Mouse (Mus musculus): ENCODE results near the gene Egln1. TPM values are rescaled to one million over a fixed set of nuclear protein-coding genes. Genes with fewer than 3 reads are reported as not detected.

Gene Egln1
- polyA plus RNA-seq, 1 experiment, result 134 TPM

- Histone ChIP-seq H3K27ac (replicated peaks; ENCODE audit: low read depth, low read length) (no peak overlapping the region), H3K4me1 (ENCODE audit: control insufficient read depth, insufficient read depth, insufficient read length, low read length) (peaks cover 2% of the 10 kb centered on the region; the same call in 1 of the 2 replicates)
Observed at GRCm38 (mm10) chr8:124959462-124960225, 10.5 kb upstream of the Egln1 start.

GRCm38 (mm10) chr8:124954572-124955082 lies 5.5 kb upstream of the Egln1 start:
- Histone ChIP-seq H3K27ac (replicated peaks; ENCODE audit: low read depth, low read length) (no peak overlapping the region), H3K4me1 (ENCODE audit: control insufficient read depth, insufficient read depth, insufficient read length, low read length) (peaks cover 9% of the 10 kb centered on the region; the same call in 1 of the 2 replicates), H3K4me3 (ENCODE audit: insufficient read depth, low read depth, low read length) (no peak overlapping the region)

More at GRCm38 (mm10) chr8:124959462-124960225, 10.5 kb upstream of the Egln1 start:
- no peak overlapping the region for H3K4me3 ChIP-seq (ENCODE audit: insufficient read depth, low read depth, low read length)

- Histone ChIP-seq H3K4me1 (ENCODE audit: control insufficient read depth, insufficient read depth, insufficient read length, low read length) (peaks cover 9% of the 10 kb centered on the region; the same call in 1 of the 2 replicates), H3K27ac (replicated peaks; ENCODE audit: low read depth, low read length) (peak overlapping the region; percentile 60), H3K4me3 (ENCODE audit: insufficient read depth, low read depth, low read length) (no peak overlapping the region)
Observed at GRCm38 (mm10) chr8:124953188-124953587, 4.1 kb upstream of the Egln1 start.

GRCm38 (mm10) chr8:124950865-124951264 lies 1.7 kb upstream of the Egln1 start:
- peak overlapping the region; percentile 92; the same call in 1 of the 2 replicates for H3K4me3 ChIP-seq (ENCODE audit: insufficient read depth, low read depth, low read length)
- H3K4me1 ChIP-seq (ENCODE audit: control insufficient read depth, insufficient read depth, insufficient read length, low read length), result peaks cover 12% of the 10 kb centered on the region
- peak overlapping the region; percentile 93 for H3K27ac ChIP-seq (replicated peaks; ENCODE audit: low read depth, low read length)

- Histone ChIP-seq H3K4me1 (ENCODE audit: control insufficient read depth, insufficient read depth, insufficient read length, low read length) (peaks cover 12% of the 10 kb centered on the region), H3K27ac (replicated peaks; ENCODE audit: low read depth, low read length) (peak overlapping the region; percentile 93), H3K4me3 (ENCODE audit: insufficient read depth, low read depth, low read length) (peak overlapping the region; percentile 92)
Observed at GRCm38 (mm10) chr8:124950069-124950456, 939 bp upstream of the Egln1 start.

- Histone ChIP-seq H3K4me1 (ENCODE audit: control insufficient read depth, insufficient read depth, insufficient read length, low read length) (peaks cover 19% of the 10 kb centered on the region), H3K27ac (replicated peaks; ENCODE audit: low read depth, low read length) (peak overlapping the region; percentile 97), H3K4me3 (ENCODE audit: insufficient read depth, low read depth, low read length) (peak overlapping the region; percentile 95)
Observed at GRCm38 (mm10) chr8:124948733-124949111, 402 bp downstream of the Egln1 start.

- H3K27ac ChIP-seq (replicated peaks; ENCODE audit: low read depth, low read length), result peak overlapping the region; percentile 97
Observed at GRCm38 (mm10) chr8:124947865-124948732, 1.0 kb downstream of the Egln1 start.

GRCm38 (mm10) chr8:124944406-124944805 lies 4.7 kb downstream of the Egln1 start:
- Histone ChIP-seq H3K4me3 (ENCODE audit: insufficient read depth, low read depth, low read length) (peak overlapping the region; percentile 1; the same call in 1 of the 2 replicates), H3K4me1 (ENCODE audit: control insufficient read depth, insufficient read depth, insufficient read length, low read length) (peaks cover 19% of the 10 kb centered on the region), H3K27ac (replicated peaks; ENCODE audit: low read depth, low read length) (peak overlapping the region; percentile 77)

More at GRCm38 (mm10) chr8:124947865-124948732, 1.0 kb downstream of the Egln1 start:
- H3K4me3 ChIP-seq (ENCODE audit: insufficient read depth, low read depth, low read length), result peak overlapping the region; percentile 95
- H3K4me1 ChIP-seq (ENCODE audit: control insufficient read depth, insufficient read depth, insufficient read length, low read length), result peaks cover 21% of the 10 kb centered on the region

- Histone ChIP-seq H3K4me1 (ENCODE audit: control insufficient read depth, insufficient read depth, insufficient read length, low read length) (peaks cover 19% of the 10 kb centered on the region), H3K27ac (replicated peaks; ENCODE audit: low read depth, low read length) (peak overlapping the region; percentile 19; the same call in 1 of the 2 replicates), H3K4me3 (ENCODE audit: insufficient read depth, low read depth, low read length) (peak overlapping the region; percentile 0; the same call in 1 of the 2 replicates)
Observed at GRCm38 (mm10) chr8:124943801-124944200, 5.3 kb downstream of the Egln1 start.

GRCm38 (mm10) chr8:124937293-124937692 lies 11.8 kb downstream of the Egln1 start:
- H3K4me1 ChIP-seq (ENCODE audit: control insufficient read depth, insufficient read depth, insufficient read length, low read length), result peaks cover 35% of the 10 kb centered on the region
- H3K27ac ChIP-seq (replicated peaks; ENCODE audit: low read depth, low read length), result peak overlapping the region; percentile 99
- H3K4me3 ChIP-seq (ENCODE audit: insufficient read depth, low read depth, low read length), result no peak overlapping the region

GRCm38 (mm10) chr8:124936699-124937098 lies 12.4 kb downstream of the Egln1 start:
- H3K4me3 ChIP-seq (ENCODE audit: insufficient read depth, low read depth, low read length), result no peak overlapping the region
- peaks cover 36% of the 10 kb centered on the region for H3K4me1 ChIP-seq (ENCODE audit: control insufficient read depth, insufficient read depth, insufficient read length, low read length)
- peak overlapping the region; percentile 99 for H3K27ac ChIP-seq (replicated peaks; ENCODE audit: low read depth, low read length)

- H3K27ac ChIP-seq (replicated peaks; ENCODE audit: low read depth, low read length), result peak overlapping the region; percentile 19; the same call in 1 of the 2 replicates
- H3K4me1 ChIP-seq (ENCODE audit: control insufficient read depth, insufficient read depth, insufficient read length, low read length), result peaks cover 39% of the 10 kb centered on the region
- no peak overlapping the region for H3K4me3 ChIP-seq (ENCODE audit: insufficient read depth, low read depth, low read length)
Observed at GRCm38 (mm10) chr8:124935116-124935515, 14.0 kb downstream of the Egln1 start.

- H3K4me3 ChIP-seq (ENCODE audit: insufficient read depth, low read depth, low read length), result no peak overlapping the region
- H3K27ac ChIP-seq (replicated peaks; ENCODE audit: low read depth, low read length), result peak overlapping the region; percentile 14; the same call in 1 of the 2 replicates
- H3K4me1 ChIP-seq (ENCODE audit: control insufficient read depth, insufficient read depth, insufficient read length, low read length), result peaks cover 53% of the 10 kb centered on the region
Observed at GRCm38 (mm10) chr8:124932435-124932834, 16.7 kb downstream of the Egln1 start.

GRCm38 (mm10) chr8:124930649-124931048 lies 18.5 kb downstream of the Egln1 start:
- H3K27ac ChIP-seq (replicated peaks; ENCODE audit: low read depth, low read length), result peak overlapping the region; percentile 18; the same call in 1 of the 2 replicates
- H3K4me3 ChIP-seq (ENCODE audit: insufficient read depth, low read depth, low read length), result no peak overlapping the region
- H3K4me1 ChIP-seq (ENCODE audit: control insufficient read depth, insufficient read depth, insufficient read length, low read length), result peaks cover 59% of the 10 kb centered on the region

- H3K4me3 ChIP-seq (ENCODE audit: insufficient read depth, low read depth, low read length), result no peak overlapping the region
- H3K27ac ChIP-seq (replicated peaks; ENCODE audit: low read depth, low read length), result peak overlapping the region; percentile 18; the same call in 1 of the 2 replicates
- peaks cover 58% of the 10 kb centered on the region for H3K4me1 ChIP-seq (ENCODE audit: control insufficient read depth, insufficient read depth, insufficient read length, low read length)
Observed at GRCm38 (mm10) chr8:124930086-124930485, 19.0 kb downstream of the Egln1 start.
